1 mouse cellular context compared by ENCODE assay signal in the genomic region with DNA sequence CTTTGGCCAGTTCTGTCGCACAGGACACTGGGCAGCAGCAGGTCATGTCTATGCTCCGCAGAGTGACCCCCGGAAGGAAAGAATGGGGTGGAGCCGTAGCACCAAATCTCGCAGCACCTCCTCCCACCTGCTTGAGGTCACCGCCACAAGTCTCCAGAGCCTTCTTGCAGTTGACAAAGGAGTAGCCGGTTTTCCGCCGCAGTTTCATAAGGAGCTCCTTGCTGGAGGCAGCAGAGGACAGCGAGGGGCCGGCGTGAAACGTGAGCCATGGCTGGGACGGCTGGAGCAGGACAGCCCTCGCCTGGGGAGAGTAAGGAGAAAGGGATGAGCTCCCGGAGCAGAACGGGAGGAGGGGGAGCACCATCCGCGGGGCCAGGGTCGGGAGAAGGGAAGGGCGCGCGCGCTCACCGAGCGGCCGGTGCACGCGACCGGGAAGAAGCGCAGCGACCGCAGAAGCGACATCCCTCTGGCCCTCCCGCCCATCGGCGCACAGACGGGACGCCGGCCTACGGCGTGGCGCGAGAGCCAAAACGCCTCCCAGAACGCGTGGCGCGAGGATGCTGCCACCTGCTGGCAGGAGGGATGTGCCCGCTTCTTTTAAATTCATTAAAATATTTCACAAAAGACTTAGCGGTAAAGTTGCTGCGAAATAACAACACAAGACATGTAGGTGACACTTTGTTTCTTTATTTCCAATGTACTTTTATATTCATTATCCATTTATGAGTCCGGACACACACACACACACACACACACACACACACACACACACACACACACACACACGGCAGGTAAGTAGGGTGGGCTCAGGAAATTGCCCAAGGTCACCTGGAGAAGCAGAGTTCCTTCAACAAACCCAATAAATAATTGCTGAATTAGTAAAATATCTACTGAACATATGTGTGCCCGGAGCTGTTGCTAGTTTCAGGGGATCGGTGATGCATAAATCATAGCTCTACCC.
A peak's percentile ranks its signal among the peaks of the same experiment; 100 is the strongest.
TF ChIP-seq lines count a peak whose summit lies in the region.

A gene (minus strand): TSS at position 505 of the 961 bp plus-strand sequence.

TF ChIP-seq in CH12.LX, 34 proteins besides CTCF, POLR2A, EP300 and RAD21 (continued from another document):
- TF ChIP-seq ZNF384 (IDR thresholded peaks at IDR 0.05; ENCODE audit: low read depth, low read length) (no peak), TCF12 (IDR thresholded peaks at IDR 0.05; ENCODE audit: low read depth, low read length) (peak; percentile 82), CHD2 (IDR thresholded peaks at IDR 0.05; ENCODE audit: low read length) (peak; percentile 54; the same call in 1 of the 2 replicates), NRF1 (IDR thresholded peaks at IDR 0.05; ENCODE audit: low read depth, low read length) (peak; percentile 59), ZC3H11A (IDR thresholded peaks at IDR 0.05; ENCODE audit: low read depth, low read length) (no peak), MXI1 (IDR thresholded peaks at IDR 0.05; ENCODE audit: low read depth, low read length) (peak; percentile 92), JUND (conservative IDR thresholded peaks at IDR 0.05; ENCODE audit: low read depth, low read length) (0 out of 2 replicates have a peak, but pooled peaks have one; percentile 23), NELFE (IDR thresholded peaks at IDR 0.05; ENCODE audit: low read depth, low read length) (peak; percentile 71), IRF4 (IDR thresholded peaks at IDR 0.05; ENCODE audit: low read depth, low read length) (peak; percentile 82), ZMIZ1 (IDR thresholded peaks at IDR 0.05; ENCODE audit: low read depth, low read length) (peak; percentile 82), USF1 (IDR thresholded peaks at IDR 0.05; ENCODE audit: low read depth, low read length) (no peak), GABPA (IDR thresholded peaks at IDR 0.05; ENCODE audit: insufficient replicate concordance, low read depth, low read length) (peak; percentile 35; the same call in 1 of the 2 replicates), MAFK (IDR thresholded peaks at IDR 0.05; ENCODE audit: insufficient replicate concordance, low read length) (no peak), MYC (IDR thresholded peaks at IDR 0.05; ENCODE audit: low read depth, low read length) (peak; percentile 98), ZKSCAN1 (IDR thresholded peaks at IDR 0.05; ENCODE audit: borderline replicate concordance, low read depth, low read length) (no peak), TBP (conservative IDR thresholded peaks at IDR 0.05; ENCODE audit: low read depth, low read length) (peak; percentile 50; the same call in 1 of the 2 replicates), PAX5 (IDR thresholded peaks at IDR 0.05; ENCODE audit: low read length) (no peak), CHD1 (IDR thresholded peaks at IDR 0.05; ENCODE audit: low read depth, low read length) (no peak), KAT2A (IDR thresholded peaks at IDR 0.05; ENCODE audit: insufficient replicate concordance, low read length) (peak; percentile 82; the same call in 1 of the 2 replicates), JUN (IDR thresholded peaks at IDR 0.05; ENCODE audit: insufficient read depth, low read depth, low read length) (no peak; the same call in 1 of the 2 replicates), MAX (IDR thresholded peaks at IDR 0.05; ENCODE audit: low read length) (peak; percentile 95), MAZ (IDR thresholded peaks at IDR 0.05; ENCODE audit: low read depth, low read length) (peak; percentile 71; the same call in 1 of the 2 replicates), MEF2A (IDR thresholded peaks at IDR 0.05; ENCODE audit: borderline replicate concordance, low read depth, low read length) (peak; percentile 75; the same call in 1 of the 2 replicates), HCFC1 (IDR thresholded peaks at IDR 0.05; ENCODE audit: low read depth, low read length) (peak; percentile 85)
